Mouse (Mus musculus) ES-E14 (cell line): Measurements from ENCODE around the gene Nup107. TPM values are rescaled to one million over a fixed set of nuclear protein-coding genes. Genes with fewer than 3 reads are reported as not detected.

Experiments
- DNase-seq: peaks from one replicate; pipeline ENCODE4 v3.0.0-alpha.2; 2013; ENCODE audit warnings: low read depth, low spot score
- H3K27ac ChIP-seq: 2 replicates; pipeline ENCODE4 v1.5.1; 2012; ENCODE audit warnings: low read depth, mild to moderate bottlenecking, low read length, moderate library complexity, mixed read lengths; ENCODE audit not compliant: poor library complexity, insufficient read depth, severe bottlenecking
- H3K36me3 ChIP-seq: 2 replicates; pipeline ENCODE4 v1.6.1; 2012; ENCODE audit warnings: mild to moderate bottlenecking, low read length, moderate library complexity, mixed read lengths; ENCODE audit not compliant: control insufficient read depth, poor library complexity, insufficient read depth, severe bottlenecking
- H3K4me1 ChIP-seq, 2 experiments: fragments of 150-350 bp in 1 of 2; sonication (generic) in 1 of 2; 2 replicates each; pipeline ENCODE4 v1.6.1; 2012; ENCODE audit warnings: low read length in 2 of 2, mild to moderate bottlenecking in 1 of 2, mixed read lengths in 1 of 2; ENCODE audit not compliant: control insufficient read depth in 2 of 2, insufficient read depth in 2 of 2, poor library complexity in 1 of 2
- H3K4me3 ChIP-seq, 2 experiments: fragments of 150-350 bp in 1 of 2; sonication (generic) in 1 of 2; 2 replicates each; pipeline ENCODE4 v1.5.1; 2012; ENCODE audit warnings: low read length in 2 of 2, low read depth in 1 of 2, mild to moderate bottlenecking in 1 of 2, mixed read lengths in 1 of 2; ENCODE audit not compliant: insufficient read depth in 1 of 2, poor library complexity in 1 of 2, severe bottlenecking in 1 of 2
- H3K9ac ChIP-seq: 2 replicates; pipeline ENCODE4 v1.6.1; 2012; ENCODE audit warnings: low read depth, mild to moderate bottlenecking, low read length, mixed read lengths; ENCODE audit not compliant: poor library complexity, insufficient read depth, severe bottlenecking
- H3K9me3 ChIP-seq: fragments of 150-350 bp; sonication (generic); 2 replicates; pipeline ENCODE4 v1.6.1; 2012; ENCODE audit warnings: low read depth, mild to moderate bottlenecking, low read length; ENCODE audit not compliant: control insufficient read depth, insufficient read depth
- CHD2 ChIP-seq: IDR thresholded peaks from 2 replicates; pipeline ENCODE4 v1.6.1; 2014; ENCODE audit warnings: mild to moderate bottlenecking, low read depth, low read length, inconsistent platforms
- HCFC1 ChIP-seq: IDR thresholded peaks from 2 replicates; pipeline ENCODE4 v1.6.1; 2012; ENCODE audit warnings: low read length, inconsistent platforms, borderline replicate concordance; ENCODE audit not compliant: insufficient read depth
- MAFK ChIP-seq: IDR thresholded peaks from 2 replicates; pipeline ENCODE4 v1.6.1; 2014; ENCODE audit warnings: mild to moderate bottlenecking, low read depth, low read length, inconsistent platforms; ENCODE audit not compliant: insufficient read depth
- ZC3H11A ChIP-seq: IDR thresholded peaks from 2 replicates; pipeline ENCODE4 v1.6.1; 2012; ENCODE audit warnings: low read depth, mild to moderate bottlenecking, inconsistent platforms, low read length, borderline replicate concordance
- ZNF384 ChIP-seq: IDR thresholded peaks from 2 replicates; pipeline ENCODE4 v1.6.1; 2012; ENCODE audit warnings: low read depth, low read length, inconsistent platforms
- in situ Hi-C, 2 experiments: fragments of 600-800 bp; cut with MboI; formaldehyde crosslinking; loops; one replicate each; pipeline ENCODE4 v1.15.1; 2025; ENCODE audit warnings: low sequenced_read_pairs in 2 of 2, inconsistent platforms in 1 of 2; ENCODE audit not compliant: unreplicated experiment in 2 of 2
- total RNA-seq: library from RNA; depleted of rRNA; stranded (reverse); fragments of 300-350 nt; gene quantifications from 2 replicates; pipeline ENCODE4 v1.2.3, GENCODE M21; 2012

Gene Nup107
- total RNA-seq, 1 experiment = 80.8 TPM

- H3K4me3 ChIP-seq = no peak overlapping the region
- H3K4me1 ChIP-seq = no peaks in the 10 kb centered on the region
- H3K36me3 ChIP-seq = peaks cover 56% of the 10 kb centered on the region
- no peak overlapping the region for H3K9ac ChIP-seq
- no peak overlapping the region for H3K27ac ChIP-seq
- in situ Hi-C loops = no loop called here
- no peaks in the 10 kb centered on the region for H3K9me3 ChIP-seq
- no peak for TF ChIP-seq ZC3H11A
- TF ChIP-seq MAFK = no peak
- TF ChIP-seq CHD2 = no peak
- no peak for TF ChIP-seq ZNF384
- no peak for TF ChIP-seq HCFC1
- DNase-seq = no peak
Measured at GRCm38 (mm10) chr10:117766111-117766895, 26.2 kb downstream of the Nup107 start.

- no peaks in the 10 kb centered on the region for H3K4me1 ChIP-seq
- H3K9me3 ChIP-seq = no peaks in the 10 kb centered on the region
- H3K9ac ChIP-seq = no peak overlapping the region
- no peak for DNase-seq
- H3K36me3 ChIP-seq = peaks cover 60% of the 10 kb centered on the region
- in situ Hi-C loops = no loop called here
- no peak overlapping the region for H3K27ac ChIP-seq
- no peak overlapping the region for H3K4me3 ChIP-seq
- TF ChIP-seq ZNF384 (no peak), CHD2 (no peak), HCFC1 (no peak), MAFK (no peak), ZC3H11A (no peak)
Measured at GRCm38 (mm10) chr10:117765116-117765894, 27.2 kb downstream of the Nup107 start.

- no peaks in the 10 kb centered on the region for H3K4me1 ChIP-seq
- H3K9ac ChIP-seq = no peak overlapping the region
- in situ Hi-C loops = no loop called here
- H3K4me3 ChIP-seq = no peak overlapping the region
- TF ChIP-seq CHD2 = no peak
- no peak for TF ChIP-seq ZNF384
- TF ChIP-seq ZC3H11A = no peak
- TF ChIP-seq MAFK = no peak
- TF ChIP-seq HCFC1 = no peak
- DNase-seq = no peak
- peaks cover 59% of the 10 kb centered on the region for H3K36me3 ChIP-seq
- no peaks in the 10 kb centered on the region for H3K9me3 ChIP-seq
- no peak overlapping the region for H3K27ac ChIP-seq
Measured at GRCm38 (mm10) chr10:117764598-117764997, 27.9 kb downstream of the Nup107 start.

GRCm38 (mm10) chr10:117763588-117764190 lies 28.8 kb downstream of the Nup107 start:
- no peak overlapping the region for H3K4me3 ChIP-seq
- H3K4me1 ChIP-seq = no peaks in the 10 kb centered on the region
- in situ Hi-C loops = no loop called here
- H3K36me3 ChIP-seq = peaks cover 64% of the 10 kb centered on the region
- no peaks in the 10 kb centered on the region for H3K9me3 ChIP-seq
- TF ChIP-seq ZNF384 (no peak), ZC3H11A (no peak), CHD2 (no peak)
- no peak overlapping the region for H3K27ac ChIP-seq
- no peak overlapping the region for H3K9ac ChIP-seq
- DNase-seq = no peak
